Mouse (Mus musculus) CH12.LX (cell line): ENCODE measurements around the gene Ccdc50. TPM values are rescaled to one million over a fixed set of nuclear protein-coding genes. Genes with fewer than 3 reads are reported as not detected.
A peak's percentile ranks its signal among the peaks of the same experiment; 100 is the strongest.

Experiments
- DNase-seq: peaks from one replicate; pipeline ENCODE4 v3.0.0-alpha.2; 2013; ENCODE audit errors: extremely low read depth
- H3K27ac ChIP-seq: 2 replicates; pipeline ENCODE4 v1.5.1; 2012; ENCODE audit warnings: low read depth, mild to moderate bottlenecking, control low read depth, moderate library complexity; ENCODE audit not compliant: insufficient read depth
- H3K27me3 ChIP-seq: replicated peaks from 2 replicates; pipeline ENCODE3; 2012; ENCODE audit warnings: inconsistent platforms
- H3K36me3 ChIP-seq, 2 experiments: replicated peaks in 1 of 2; 2 replicates each; pipeline versions ENCODE3 to v1.6.1; 2012; ENCODE audit warnings: inconsistent platforms in 1 of 2, low read length in 1 of 2, mild to moderate bottlenecking in 1 of 2, mixed read lengths in 1 of 2, moderate library complexity in 1 of 2; ENCODE audit not compliant: control insufficient read depth in 1 of 2, insufficient read depth in 1 of 2
- H3K4me1 ChIP-seq, 2 experiments: 2 replicates each; pipeline ENCODE4 v1.6.1; 2012; ENCODE audit warnings: inconsistent platforms in 1 of 2, moderate library complexity in 1 of 2; ENCODE audit not compliant: insufficient read depth in 2 of 2, control insufficient read depth in 1 of 2
- H3K4me2 ChIP-seq: 2 replicates; pipeline ENCODE4 v1.6.1; 2012; ENCODE audit warnings: low read depth, mild to moderate bottlenecking, control low read depth; ENCODE audit not compliant: poor library complexity, insufficient read depth, severe bottlenecking
- H3K4me3 ChIP-seq, 3 experiments: fragments of 150-350 bp in 1 of 3; sonication (generic) in 1 of 3; replicated peaks in 1 of 3; 2 replicates each; pipeline versions ENCODE3 to v1.5.1; 2011 to 2012; ENCODE audit warnings: low read depth in 2 of 3, low read length in 2 of 3, mild to moderate bottlenecking in 2 of 3, moderate library complexity in 2 of 3, control low read depth in 1 of 3, improper control_type of control experiment in 1 of 3, inconsistent platforms in 1 of 3, mixed read lengths in 1 of 3; ENCODE audit not compliant: poor library complexity in 1 of 3
- H3K79me2 ChIP-seq: replicated peaks from 2 replicates; pipeline ENCODE4 v1.6.1; 2012; ENCODE audit warnings: mild to moderate bottlenecking, moderate library complexity; ENCODE audit not compliant: control insufficient read depth, poor library complexity, insufficient read depth, severe bottlenecking; ENCODE audit errors: extremely low read depth
- H3K9ac ChIP-seq: 2 replicates; pipeline ENCODE4 v1.6.1; 2012; ENCODE audit warnings: low read depth, mild to moderate bottlenecking, control low read depth, moderate library complexity; ENCODE audit not compliant: insufficient read depth
- H3K9me3 ChIP-seq: replicated peaks from 2 replicates; pipeline ENCODE3; 2012; ENCODE audit warnings: low read length, inconsistent platforms, mixed read lengths
- BHLHE40 ChIP-seq: IDR thresholded peaks from 2 replicates; pipeline ENCODE4 v1.6.1; 2011; ENCODE audit warnings: mild to moderate bottlenecking, low read depth, low read length, improper control_type of control experiment
- CHD2 ChIP-seq: IDR thresholded peaks from 2 replicates; pipeline ENCODE4 v1.6.1; 2011; ENCODE audit warnings: low read length, improper control_type of control experiment
- EP300 ChIP-seq: IDR thresholded peaks from 2 replicates; pipeline ENCODE4 v1.6.1; 2011; ENCODE audit warnings: low read length, improper control_type of control experiment
- ETS1 ChIP-seq: conservative IDR thresholded peaks from 2 replicates; pipeline ENCODE4 v1.6.1; 2012; ENCODE audit warnings: low read depth, mild to moderate bottlenecking, inconsistent platforms, low read length, improper control_type of control experiment, moderate library complexity
- HCFC1 ChIP-seq: IDR thresholded peaks from 2 replicates; pipeline ENCODE4 v1.6.1; 2012; ENCODE audit warnings: low read depth, mild to moderate bottlenecking, inconsistent platforms, low read length, improper control_type of control experiment
- IRF4 ChIP-seq: IDR thresholded peaks from 2 replicates; pipeline ENCODE4 v1.6.1; 2014; ENCODE audit warnings: low read depth, mild to moderate bottlenecking, inconsistent platforms, low read length, improper control_type of control experiment
- JUN ChIP-seq: IDR thresholded peaks from 2 replicates; pipeline ENCODE4 v1.6.1; 2011; ENCODE audit warnings: low read depth, mild to moderate bottlenecking, low read length, improper control_type of control experiment, moderate library complexity; ENCODE audit not compliant: insufficient read depth
- JUND ChIP-seq: conservative IDR thresholded peaks from 2 replicates; pipeline ENCODE4 v1.6.1; 2011; ENCODE audit warnings: low read depth, low read length, improper control_type of control experiment
- MAFK ChIP-seq: IDR thresholded peaks from 2 replicates; pipeline ENCODE4 v1.6.1; 2011; ENCODE audit warnings: low read length, improper control_type of control experiment; ENCODE audit not compliant: insufficient replicate concordance
- MAX ChIP-seq: IDR thresholded peaks from 2 replicates; pipeline ENCODE4 v1.6.1; 2011; ENCODE audit warnings: low read length, improper control_type of control experiment
- MEF2A ChIP-seq: IDR thresholded peaks from 2 replicates; pipeline ENCODE4 v1.6.1; 2014; ENCODE audit warnings: low read depth, mild to moderate bottlenecking, inconsistent platforms, low read length, improper control_type of control experiment, borderline replicate concordance
- MXI1 ChIP-seq: IDR thresholded peaks from 2 replicates; pipeline ENCODE4 v1.6.1; 2011; ENCODE audit warnings: mild to moderate bottlenecking, low read depth, low read length, improper control_type of control experiment
- MYC ChIP-seq: IDR thresholded peaks from 2 replicates; pipeline ENCODE4 v1.6.1; 2011; ENCODE audit warnings: low read depth, mild to moderate bottlenecking, improper control_type of control experiment, low read length
- NELFE ChIP-seq: IDR thresholded peaks from 2 replicates; pipeline ENCODE4 v1.6.1; 2011; ENCODE audit warnings: low read depth, low read length, improper control_type of control experiment
- POLR2A ChIP-seq: IDR thresholded peaks from 2 replicates; pipeline ENCODE4 v1.6.1; 2011; ENCODE audit warnings: low read depth, mild to moderate bottlenecking, improper control_type of control experiment, low read length
- POLR2AphosphoS2 ChIP-seq: IDR thresholded peaks from 2 replicates; pipeline ENCODE4 v1.6.1; 2011; ENCODE audit warnings: low read depth, low read length, improper control_type of control experiment
- RCOR1 ChIP-seq: conservative IDR thresholded peaks from 2 replicates; pipeline ENCODE4 v1.6.1; 2012; ENCODE audit warnings: low read depth, mild to moderate bottlenecking, inconsistent platforms, low read length, improper control_type of control experiment
- SMC3 ChIP-seq: IDR thresholded peaks from 2 replicates; pipeline ENCODE4 v1.6.1; 2011; ENCODE audit warnings: low read depth, low read length, improper control_type of control experiment
- TBP ChIP-seq: conservative IDR thresholded peaks from 2 replicates; pipeline ENCODE4 v1.6.1; 2011; ENCODE audit warnings: low read depth, low read length, improper control_type of control experiment
- TCF12 ChIP-seq: IDR thresholded peaks from 2 replicates; pipeline ENCODE4 v1.6.1; 2014; ENCODE audit warnings: low read depth, mild to moderate bottlenecking, inconsistent platforms, low read length, improper control_type of control experiment
- UBTF ChIP-seq: IDR thresholded peaks from 2 replicates; pipeline ENCODE4 v1.6.1; 2012; ENCODE audit warnings: low read depth, mild to moderate bottlenecking, inconsistent platforms, low read length, improper control_type of control experiment, moderate library complexity
- ZC3H11A ChIP-seq: IDR thresholded peaks from 2 replicates; pipeline ENCODE4 v1.6.1; 2012; ENCODE audit warnings: low read depth, mild to moderate bottlenecking, inconsistent platforms, low read length, improper control_type of control experiment
- ZMIZ1 ChIP-seq: IDR thresholded peaks from 2 replicates; pipeline ENCODE4 v1.6.1; 2012; ENCODE audit warnings: low read depth, mild to moderate bottlenecking, inconsistent platforms, low read length, improper control_type of control experiment
- ZNF384 ChIP-seq: IDR thresholded peaks from 2 replicates; pipeline ENCODE4 v1.6.1; 2012; ENCODE audit warnings: low read depth, low read length, improper control_type of control experiment, inconsistent platforms
- dilution Hi-C: fragments of 300-500 bp; cut with MboI; formaldehyde crosslinking; loops from 2 replicates; pipeline ENCODE4 v1.14.3; 2020; ENCODE audit warnings: low sequenced_read_pairs; ENCODE audit not compliant: extremely low pct_unique_long_range_greater_than_20kb, extremely low pct_ligation_motif_present
- in situ Hi-C: fragments of 300-500 bp; cut with MboI; formaldehyde crosslinking; loops from 3 replicates; pipeline ENCODE4 v1.14.3; 2019; ENCODE audit warnings: low sequenced_read_pairs, low pct_ligation_motif_present, low pct_unique_long_range_greater_than_20kb, mixed read lengths
- polyA plus RNA-seq: library from polyadenylated mRNA; unstranded; fragments of >175 nt; gene quantifications from 2 replicates; pipeline ENCODE4 v1.2.1, GENCODE M21; 2012; ENCODE audit warnings: low read depth; ENCODE audit not compliant: insufficient read length
- total RNA-seq, 2 experiments: library from RNA; depleted of rRNA; stranded (reverse); fragments of 300-350 nt in 1 of 2; fragments of >200 nt in 1 of 2; gene quantifications; 2 replicates each; pipeline ENCODE4 v1.2.3; 2012 to 2014

Ccdc50 gene
- total and polyA plus RNA-seq, 3 experiments: 203 to 261 (median 243) TPM

DNA sequence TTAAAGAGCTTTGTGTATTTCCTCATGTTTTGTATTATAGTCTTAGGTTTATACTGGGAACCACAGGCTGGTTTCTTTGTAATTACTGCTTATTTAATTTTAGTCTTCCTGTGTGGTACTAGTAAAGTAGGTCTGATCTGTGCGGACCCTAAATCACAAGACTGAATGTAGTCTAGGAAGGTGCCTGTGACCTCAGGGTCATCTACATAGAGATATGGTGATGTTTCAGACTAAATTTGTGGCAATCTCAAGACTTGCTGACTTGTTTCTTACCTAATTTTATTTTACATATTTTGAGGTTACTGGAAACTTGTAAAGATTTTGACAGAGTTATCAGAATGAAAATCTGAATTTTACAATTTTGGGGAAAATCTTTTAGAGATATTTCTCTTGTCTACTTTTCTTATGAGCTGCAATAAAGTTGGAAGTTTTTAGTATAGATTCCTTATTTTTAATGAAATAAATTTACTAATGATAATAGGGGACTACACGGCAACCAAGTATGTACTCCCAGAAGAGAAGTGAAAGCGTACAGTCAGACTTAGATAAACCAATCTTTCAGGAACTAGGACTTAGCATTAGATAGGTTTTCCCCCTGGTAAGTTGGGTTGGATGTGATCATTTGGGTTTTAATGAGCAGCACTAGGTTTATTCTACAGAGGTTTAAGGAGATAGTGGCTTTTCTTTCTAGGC is 10.5 kb downstream of the Ccdc50 start:
- Histone ChIP-seq H3K9ac (peak overlapping the region; percentile 53), H3K4me2 (peak overlapping the region; percentile 98), H3K9me3 (peaks cover 17% of the 10 kb centered on the region), H3K27me3 (no peaks in the 10 kb centered on the region), H3K4me3 (no peak overlapping the region), H3K4me1 (peaks cover 23 to 85% of the 10 kb centered on the region in 2 experiments), H3K79me2 (peaks cover 70% of the 10 kb centered on the region), H3K27ac (peak overlapping the region; percentile 93), H3K36me3 (peaks cover 8 to 30% of the 10 kb centered on the region in 2 experiments)
- peak; percentile 89 for DNase-seq
- dilution Hi-C loops (no loop called here), in situ Hi-C loops (no loop called here)
- TF ChIP-seq MAX: no peak
- TF ChIP-seq ETS1: peak; percentile 63
- no peak for TF ChIP-seq ZC3H11A
- peak; percentile 99 for TF ChIP-seq IRF4
- peak; percentile 58 for TF ChIP-seq TCF12
- 0 out of 2 replicates have a peak, but pooled peaks have one; percentile 40 for TF ChIP-seq JUND
- peak; percentile 53; the same call in 1 of the 2 replicates for TF ChIP-seq ZNF384
- no peak for TF ChIP-seq SMC3
- peak; percentile 59; the same call in 1 of the 2 replicates for TF ChIP-seq TBP
- TF ChIP-seq BHLHE40: peak; percentile 81
- TF ChIP-seq ZMIZ1: no peak
- TF ChIP-seq CHD2: peak; percentile 59; the same call in 1 of the 2 replicates
- no peak for TF ChIP-seq MXI1
- peak; percentile 90 for TF ChIP-seq RCOR1
- peak; percentile 72 for TF ChIP-seq MEF2A
- TF ChIP-seq EP300: peak; percentile 97
- TF ChIP-seq JUN: peak; percentile 82
- no peak; the same call in 1 of the 2 replicates for TF ChIP-seq POLR2A
- no peak; the same call in 1 of the 2 replicates for TF ChIP-seq MYC
- no peak for TF ChIP-seq HCFC1
- peak; percentile 7; the same call in 1 of the 2 replicates for TF ChIP-seq MAFK
- TF ChIP-seq POLR2AphosphoS2: no peak
- TF ChIP-seq UBTF: no peak
- TF ChIP-seq NELFE: no peak
- TF ChIP-seq, all 38 proteins: peak for 13
